Mouse (Mus musculus) liver, embryonic 14.5 days (tissue): ENCODE data around the gene Map4k1. TPM values are rescaled to one million over a fixed set of nuclear protein-coding genes. Genes with fewer than 3 reads are reported as not detected.

Experiments
- ATAC-seq: fragments of 200-750 bp; cut with Nextera tagmentation; 2 replicates; pipeline ENCODE4 v1.8.0; 2017; ENCODE audit warnings: moderate number of reproducible peaks, mild to moderate bottlenecking, moderate library complexity; ENCODE audit not compliant: insufficient read depth
- DNase-seq, 3 experiments: peaks; one replicate each; pipeline ENCODE4 v3.0.0-alpha.2; 2012 to 2013; ENCODE audit warnings: low read depth in 3 of 3, low spot score in 3 of 3
- H3K27ac ChIP-seq: fragments of 300-500 bp; sonication (generic); 2 replicates; pipeline ENCODE4 v1.5.1; 2014; ENCODE audit warnings: moderate library complexity, mild to moderate bottlenecking, control low read depth, inconsistent platforms
- H3K27me3 ChIP-seq: fragments of 300-500 bp; sonication (generic); 2 replicates; pipeline ENCODE4 v1.6.1; 2014; ENCODE audit warnings: mild to moderate bottlenecking, low read length, moderate library complexity; ENCODE audit not compliant: control insufficient read depth, insufficient read depth
- H3K36me3 ChIP-seq: fragments of 300-500 bp; sonication (generic); replicated peaks from 2 replicates; pipeline ENCODE4 v1.6.1; 2014; ENCODE audit warnings: low read depth; ENCODE audit not compliant: control insufficient read depth, insufficient read depth
- H3K4me1 ChIP-seq, 2 experiments: fragments of 200-500 bp in 1 of 2; fragments of 300-500 bp in 1 of 2; sonication (generic) in 1 of 2; replicated peaks; 2 replicates each; pipeline ENCODE4 v1.6.1; 2012 to 2014; ENCODE audit warnings: antibody characterized with exemption in 1 of 2, inconsistent platforms in 1 of 2, low read length in 1 of 2; ENCODE audit not compliant: control insufficient read depth in 2 of 2, insufficient read depth in 2 of 2
- H3K4me2 ChIP-seq: fragments of 300-500 bp; sonication (generic); 2 replicates; pipeline ENCODE4 v1.6.1; 2014; ENCODE audit warnings: low read depth, mild to moderate bottlenecking, control low read depth, moderate library complexity
- H3K4me3 ChIP-seq, 2 experiments: fragments of 200-500 bp in 1 of 2; fragments of 300-500 bp in 1 of 2; sonication (generic) in 1 of 2; 2 replicates each; pipeline ENCODE4 v1.5.1; 2012 to 2014; ENCODE audit warnings: low read depth in 2 of 2, low read length in 2 of 2, mild to moderate bottlenecking in 2 of 2, control low read depth in 1 of 2, inconsistent platforms in 1 of 2, moderate library complexity in 1 of 2; ENCODE audit not compliant: insufficient read depth in 1 of 2
- H3K9ac ChIP-seq: fragments of 300-500 bp; sonication (generic); replicated peaks from 2 replicates; pipeline ENCODE4 v1.6.1; 2014; ENCODE audit warnings: mild to moderate bottlenecking, control low read depth, moderate library complexity
- H3K9me3 ChIP-seq: fragments of 300-500 bp; sonication (generic); 2 replicates; pipeline ENCODE4 v1.6.1; 2016; ENCODE audit warnings: low read length, mixed read lengths; ENCODE audit not compliant: control insufficient read depth
- CTCF ChIP-seq: IDR thresholded peaks from 2 replicates; pipeline ENCODE4 v1.5.1; 2016; ENCODE audit warnings: antibody characterized with exemption, low read depth, control low read depth
- EP300 ChIP-seq: IDR thresholded peaks from 2 replicates; pipeline ENCODE4 v1.6.1; 2016; ENCODE audit warnings: antibody characterized with exemption, low read depth
- WGBS: fragments of 180-500 bp; shearing (Covaris S2); extraction: QIAGEN DNeasy Blood & Tissue Kit; methylation state at CpG from one replicate; pipeline ENCODE4 v1.1.7; 2014; ENCODE audit not compliant: insufficient replicate concordance; 5-methylcytosine and 5-hydroxymethylcytosine counted together
- polyA plus RNA-seq, 2 experiments: library from polyadenylated mRNA; depleted of rRNA in 1 of 2; stranded (reverse) in 1 of 2; unstranded in 1 of 2; fragments of >200 nt; fragmentation: Nextera tagmentation in 1 of 2; extraction: Ambion mirVana in 1 of 2; gene quantifications; 2 replicates each; pipeline versions ENCODE4 v1.2.1 to v1.2.3; 2012 to 2014

Gene Map4k1
- polyA plus RNA-seq, 2 experiments, result 16.7 to 24.9 TPM

- H3K4me2 ChIP-seq, result no peak overlapping the region
- H3K27ac ChIP-seq, result peak overlapping the region; percentile 20; the same call in 1 of the 2 replicates
These were observed 30.1 kb upstream of the Map4k1 start for GRCm38 (mm10) chr7:28951764-28952163.

GRCm38 (mm10) chr7:28952786-28953185 is 29.1 kb upstream of the Map4k1 start:
- H3K27me3 ChIP-seq, result no peaks in the 10 kb centered on the region
- H3K9ac ChIP-seq, result no peak overlapping the region; the same call in 1 of the 2 replicates
- ATAC-seq (no peak), DNase-seq (no peak)
- H3K27ac ChIP-seq, result peak overlapping the region; percentile 11
- no peak overlapping the region for H3K4me3 ChIP-seq
- peaks cover 21% of the 10 kb centered on the region for H3K36me3 ChIP-seq
- TF ChIP-seq EP300, result no peak
- no peak for TF ChIP-seq CTCF
- WGBS, result 59% methylated on average over 3 of the region's 3 CpGs
- peak overlapping the region; percentile 63; the same call in 1 of the 2 replicates for H3K4me2 ChIP-seq
- no peaks in the 10 kb centered on the region for H3K9me3 ChIP-seq
- H3K4me1 ChIP-seq, result peaks cover 43 to 64% of the 10 kb centered on the region in 2 experiments

More at GRCm38 (mm10) chr7:28951764-28952163, 30.1 kb upstream of the Map4k1 start:
- ATAC-seq (no peak), DNase-seq (no peak)
- peaks cover 16% of the 10 kb centered on the region for H3K36me3 ChIP-seq
- peaks cover 41 to 65% of the 10 kb centered on the region in 2 experiments for H3K4me1 ChIP-seq
- no peak overlapping the region for H3K4me3 ChIP-seq
- 81% methylated on average over 2 of the region's 2 CpGs for WGBS
- H3K27me3 ChIP-seq, result no peaks in the 10 kb centered on the region
- TF ChIP-seq EP300 (no peak), CTCF (no peak)
- H3K9ac ChIP-seq, result no peak overlapping the region
- no peaks in the 10 kb centered on the region for H3K9me3 ChIP-seq

- peak; percentile 93 for ATAC-seq
These were observed 28.1 kb upstream of the Map4k1 start for GRCm38 (mm10) chr7:28953476-28954376.

GRCm38 (mm10) chr7:28954773-28955172 is 27.1 kb upstream of the Map4k1 start:
- Histone ChIP-seq H3K4me2 (no peak overlapping the region; the same call in 1 of the 2 replicates), H3K9ac (no peak overlapping the region), H3K9me3 (no peaks in the 10 kb centered on the region), H3K4me3 (no peak overlapping the region), H3K27me3 (no peaks in the 10 kb centered on the region), H3K4me1 (peaks cover 63 to 81% of the 10 kb centered on the region in 2 experiments), H3K36me3 (peaks cover 16% of the 10 kb centered on the region), H3K27ac (peak overlapping the region; percentile 40; the same call in 1 of the 2 replicates)
- TF ChIP-seq CTCF, result no peak
- no peak for TF ChIP-seq EP300
- no peak for ATAC-seq
- WGBS, result 72% methylated on average over 4 of the region's 4 CpGs
- no peak for DNase-seq

More at GRCm38 (mm10) chr7:28953476-28954376, 28.1 kb upstream of the Map4k1 start:
- peaks cover 21% of the 10 kb centered on the region for H3K36me3 ChIP-seq
- 13% methylated on average over 2 of the region's 2 CpGs for whole genome bisulfite sequencing
- peaks cover 52 to 70% of the 10 kb centered on the region in 2 experiments for H3K4me1 ChIP-seq
- peak overlapping the region in 1 of 2 experiments; percentile 35; a peak in 2 of 4 replicates for H3K4me3 ChIP-seq
- H3K4me2 ChIP-seq, result peak overlapping the region; percentile 63
- H3K9me3 ChIP-seq, result no peaks in the 10 kb centered on the region
- DNase-seq, result peak; percentile 72 to 80 (median 74)
- no peak for TF ChIP-seq CTCF
- TF ChIP-seq EP300, result peak; percentile 83
- peak overlapping the region; percentile 42 for H3K9ac ChIP-seq
- H3K27me3 ChIP-seq, result no peaks in the 10 kb centered on the region
- H3K27ac ChIP-seq, result peak overlapping the region; percentile 78
